Mouse (Mus musculus): Measurements from ENCODE around the gene Phldb3.

The Phldb3 gene

GRCm38 (mm10) chr7:24630116-24630880 is 19.7 kb downstream of the Phldb3 start:
- no peak for DNase-seq (ENCODE audit: low spot score)

DNA sequence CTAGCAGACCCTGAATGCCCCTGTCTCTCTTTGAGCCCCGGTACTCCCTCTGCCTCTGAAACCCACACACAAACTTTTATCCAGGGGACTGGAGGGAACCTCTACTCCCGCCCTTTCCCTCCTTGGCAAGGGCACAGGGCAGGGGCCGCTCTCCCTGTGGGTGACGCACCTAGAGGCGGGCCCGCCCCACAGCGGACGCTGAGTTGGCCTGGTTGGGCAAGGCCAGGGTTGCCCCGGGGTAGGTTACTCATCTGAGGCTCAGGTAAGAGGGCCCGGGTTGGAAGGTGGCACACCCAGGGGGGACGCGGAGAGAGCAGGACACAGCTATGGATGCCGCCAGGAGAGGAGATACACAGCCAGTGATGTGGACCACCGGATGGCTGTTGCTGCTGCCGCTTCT is 25.7 kb downstream of the Phldb3 start, which contains the start of gene Lypd3:
Lypd3 (plus strand) TSS at position 287 of the 400 bp plus-strand sequence.
- no peak for DNase-seq (ENCODE audit: low spot score)

- no peak for DNase-seq (ENCODE audit: low spot score)
Measured at GRCm38 (mm10) chr7:24637046-24637445, 26.5 kb downstream of the Phldb3 start.

- no peak for DNase-seq (ENCODE audit: low spot score)
Measured at GRCm38 (mm10) chr7:24638026-24638856, 27.7 kb downstream of the Phldb3 start.

DNA sequence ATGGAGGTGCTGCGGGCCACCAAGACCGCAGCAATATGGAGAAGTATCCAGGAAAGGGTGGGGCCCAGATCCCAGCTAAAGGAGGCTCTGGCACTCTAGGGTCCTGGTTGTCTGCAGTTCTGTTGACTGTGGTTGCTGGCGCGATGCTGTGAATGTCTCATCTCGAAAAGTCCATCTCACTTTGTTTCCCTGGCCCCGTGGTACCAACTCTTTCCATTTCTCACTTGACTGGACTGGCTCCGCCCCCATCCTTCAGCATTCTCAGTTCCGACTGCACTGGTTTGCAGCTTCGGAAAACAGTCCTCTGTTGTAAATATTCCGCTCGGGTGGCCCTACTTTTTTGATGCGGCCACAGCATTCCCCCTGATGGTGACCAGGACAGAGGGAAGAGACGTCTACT is 29.9 kb downstream of the Phldb3 start:
- DNase-seq (ENCODE audit: low spot score), result no peak

- peak; percentile 36 for DNase-seq (ENCODE audit: low spot score)
Measured at GRCm38 (mm10) chr7:24642491-24642890, 31.9 kb downstream of the Phldb3 start.

GRCm38 (mm10) chr7:24644492-24644891 is 33.9 kb downstream of the Phldb3 start:
- no peak for DNase-seq (ENCODE audit: low spot score)

- DNase-seq (ENCODE audit: low spot score), result no peak
Measured at GRCm38 (mm10) chr7:24644996-24645395, 34.4 kb downstream of the Phldb3 start.

DNA sequence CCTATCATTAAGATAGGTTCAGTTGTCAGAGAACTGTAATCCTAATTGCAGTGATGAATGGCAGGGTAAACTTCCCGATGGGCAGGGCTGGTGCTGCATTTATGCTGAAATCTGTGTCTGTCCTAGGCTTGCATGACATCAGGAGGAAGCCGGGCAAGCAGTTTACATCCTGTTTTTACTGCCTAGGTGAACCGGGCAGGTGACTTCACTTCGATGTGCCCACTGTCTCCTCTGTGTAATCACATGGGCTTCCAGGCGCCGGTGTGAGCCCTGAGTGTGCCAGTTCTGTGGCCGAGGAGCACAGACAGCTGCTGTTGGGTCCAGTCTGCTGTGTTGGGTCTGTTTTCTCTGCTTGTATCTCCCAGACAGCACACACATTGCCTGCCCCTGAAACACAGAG is 35.9 kb downstream of the Phldb3 start:
- no peak for DNase-seq (ENCODE audit: low spot score)

GRCm38 (mm10) chr7:24653681-24654080 is 43.1 kb downstream of the Phldb3 start:
- DNase-seq (ENCODE audit: low spot score), result peak; percentile 26

DNA sequence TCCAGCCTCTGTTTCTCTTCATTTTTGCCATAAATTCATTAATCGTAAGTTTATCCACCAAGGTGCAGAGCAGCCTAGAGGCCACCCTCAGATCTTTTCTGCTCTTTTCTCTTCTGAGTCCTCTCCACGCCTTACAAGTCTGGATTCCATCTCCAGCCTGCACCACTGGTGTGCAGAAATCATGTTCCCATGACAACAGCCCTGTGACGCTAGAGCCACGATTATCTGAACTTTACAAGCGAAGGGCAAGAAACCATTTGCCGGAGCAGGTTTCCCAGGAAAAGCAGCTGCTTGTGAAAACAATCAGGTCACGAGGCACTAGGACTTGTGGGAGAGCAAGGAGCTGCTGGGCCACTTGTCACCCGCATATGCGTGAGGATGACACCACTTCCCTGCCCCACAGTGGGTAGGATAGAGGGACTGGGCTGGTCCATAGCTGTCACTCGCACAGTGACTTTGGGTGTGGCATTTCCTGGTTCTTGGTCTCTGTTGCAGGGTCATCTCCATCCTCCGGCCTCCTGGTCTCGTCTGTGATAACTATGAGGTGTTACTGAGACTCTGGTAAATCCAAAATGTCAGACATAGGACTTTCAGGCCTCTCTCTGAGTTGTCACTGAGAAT is 49.3 kb downstream of the Phldb3 start:
- DNase-seq (ENCODE audit: low spot score), result no peak

- no peak for DNase-seq (ENCODE audit: low spot score)
Measured at GRCm38 (mm10) chr7:24661118-24661904, 50.7 kb downstream of the Phldb3 start.

DNA sequence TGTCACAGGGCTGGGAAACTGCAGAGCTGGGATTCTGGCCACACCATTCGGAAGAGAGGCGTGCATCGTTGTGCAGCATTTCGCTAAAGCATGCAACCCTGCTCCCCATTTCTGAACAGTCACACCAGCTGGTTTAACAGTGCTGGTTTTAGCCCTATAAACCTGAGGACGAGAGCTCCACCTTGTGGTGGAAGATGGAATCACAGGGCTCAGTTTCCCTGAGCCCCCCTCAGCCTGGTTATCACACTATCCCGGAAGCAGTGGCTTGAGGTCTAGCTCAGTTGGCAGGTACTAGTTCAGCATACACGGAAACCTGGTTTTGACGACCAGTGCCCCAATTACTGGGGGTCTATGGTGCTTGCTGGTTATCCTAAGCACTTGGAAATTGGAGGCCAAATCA is 52.0 kb downstream of the Phldb3 start:
- DNase-seq (ENCODE audit: low spot score), result peak; percentile 61

DNA sequence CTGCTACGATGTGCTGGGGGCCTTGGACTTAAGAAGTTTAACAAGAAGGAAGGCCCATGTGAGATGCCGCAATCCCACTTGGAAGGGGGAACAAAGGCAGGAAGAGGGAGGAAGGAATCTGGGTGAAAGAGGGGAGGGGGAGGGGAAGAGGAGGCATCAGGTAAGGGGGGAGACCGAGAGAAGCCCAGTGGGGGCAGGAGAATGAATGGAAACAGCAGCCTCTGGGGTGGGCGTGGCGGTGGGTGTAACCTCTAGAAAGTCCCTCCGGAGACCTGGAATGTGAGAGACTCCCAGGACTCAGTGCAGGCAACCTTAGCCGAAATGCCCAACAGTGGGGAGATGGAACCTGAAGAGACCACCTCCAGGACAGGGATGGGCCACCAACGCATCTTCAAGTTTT is 53.7 kb downstream of the Phldb3 start:
- no peak for DNase-seq (ENCODE audit: low spot score)

DNA sequence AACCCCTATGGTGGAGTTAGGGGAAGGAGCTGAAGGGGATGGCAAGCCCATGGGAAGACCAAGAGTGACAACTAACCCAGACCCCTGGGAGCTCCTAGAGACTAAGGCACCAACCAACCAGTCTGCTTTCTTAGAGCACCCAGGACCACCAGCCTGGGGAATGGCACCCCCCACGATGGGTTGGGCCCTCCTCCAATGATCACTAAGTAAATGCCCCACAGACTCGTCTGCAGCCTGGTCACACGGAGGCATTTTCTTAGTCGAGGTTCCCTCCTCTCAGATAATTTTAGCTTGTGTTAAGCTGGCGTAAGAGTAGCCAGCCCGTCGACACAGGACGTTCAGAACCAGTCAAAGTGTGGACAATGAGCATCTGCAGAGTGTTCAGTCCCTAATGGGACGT is 54.4 kb downstream of the Phldb3 start:
- DNase-seq (ENCODE audit: low spot score), result no peak

DNA sequence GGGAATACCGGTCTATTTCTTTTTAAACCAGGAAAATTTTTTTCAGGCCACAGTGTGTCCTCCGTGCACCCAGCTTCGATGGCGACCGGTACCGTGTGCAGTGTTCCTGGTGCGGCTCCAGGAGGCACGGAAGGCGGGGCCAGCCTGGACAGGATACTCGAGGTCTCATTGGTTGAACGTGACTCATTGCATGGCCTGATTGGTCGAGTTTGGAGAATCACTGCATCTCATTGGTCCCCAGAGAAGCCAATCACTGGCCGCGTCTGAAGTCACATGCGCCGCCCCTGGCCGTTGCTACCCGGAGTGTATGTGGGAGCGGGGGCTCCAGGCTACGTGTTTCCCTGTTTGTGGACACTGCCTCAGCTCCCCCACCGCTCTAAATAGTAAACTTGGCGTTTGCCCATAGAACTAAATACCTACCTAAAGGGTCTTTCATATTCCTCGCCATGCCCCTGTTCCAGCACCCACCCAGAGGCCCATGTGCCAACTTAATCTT is 61.4 kb downstream of the Phldb3 start:
- DNase-seq (ENCODE audit: low spot score), result no peak

- no peak for DNase-seq (ENCODE audit: low spot score)
Measured at GRCm38 (mm10) chr7:24676575-24676974, 66.0 kb downstream of the Phldb3 start, which contains the start of gene Tex101. Gene Tex101 (minus strand): TSS chr7:24676675.
